Mouse (Mus musculus) liver, postnatal 0 days (tissue): ENCODE measurements around the gene Lrrc1.

Source experiments
- CTCF ChIP-seq: sonication (generic); IDR thresholded peaks from 2 replicates; pipeline ENCODE4 v1.5.1; 2016; ENCODE audit warnings: antibody characterized with exemption, low read depth
- EP300 ChIP-seq: IDR thresholded peaks from 2 replicates; pipeline ENCODE4 v1.6.1; 2016; ENCODE audit warnings: antibody characterized with exemption, low read depth, mild to moderate bottlenecking

DNA sequence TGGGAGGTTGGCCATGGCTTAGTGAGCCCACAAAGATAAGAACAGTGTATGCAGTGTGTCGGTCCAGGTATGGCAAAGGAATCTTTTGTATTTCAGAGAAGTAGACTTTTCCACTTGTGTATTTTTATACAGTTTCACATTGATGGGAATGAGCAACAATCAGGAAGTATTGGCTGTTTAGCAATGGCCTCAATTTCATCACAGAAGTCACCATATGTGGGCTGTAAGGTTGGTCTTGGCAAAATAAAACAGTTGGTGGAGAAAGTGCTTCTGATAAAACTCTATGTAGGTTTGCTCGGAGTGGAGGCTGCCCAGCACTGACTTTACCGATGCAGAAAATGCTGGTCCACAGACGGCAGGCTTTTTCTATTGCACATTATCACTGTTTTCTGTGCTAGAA, 140.2 kb downstream of the Lrrc1 start:
- TF ChIP-seq CTCF = no peak
- no peak for TF ChIP-seq EP300
